Mouse (Mus musculus) stomach, postnatal 0 days (tissue): ENCODE measurements around the gene Apol7a.
"Not testable (repeated sequence)": the region's sequence is repeated elsewhere in the genome, so short reads cannot be mapped to it uniquely, and the experiment has no call there.

ENCODE experiments used
- CTCF ChIP-seq: IDR thresholded peaks from 2 replicates; pipeline ENCODE4 v1.5.1; 2016; ENCODE audit warnings: antibody characterized with exemption, low read depth, mild to moderate bottlenecking, moderate library complexity
- EP300 ChIP-seq: optimal IDR thresholded peaks from 2 replicates; pipeline ENCODE3; 2016; ENCODE audit warnings: antibody characterized with exemption

- not testable (repeated sequence) for TF ChIP-seq EP300, CTCF
Measured at GRCm38 (mm10) chr15:77422925-77423324, 24.0 kb upstream of the Apol7a start.
